Mouse (Mus musculus) thymus, postnatal 0 days (tissue): Measurements from ENCODE around the gene Nup37. TPM values are rescaled to one million over a fixed set of nuclear protein-coding genes. Genes with fewer than 3 reads are reported as not detected.

Experiments
- DNase-seq: peaks from one replicate; pipeline ENCODE4 v3.0.0-alpha.2; 2015; ENCODE audit warnings: low spot score
- polyA plus RNA-seq: library from polyadenylated mRNA; unstranded; fragments of >200 nt; fragmentation: Nextera tagmentation; extraction: Ambion mirVana; gene quantifications from 2 replicates; pipeline ENCODE4 v1.2.1, GENCODE M21; 2015

Gene Nup37
- 98.9 and 108 TPM in 2 replicates for polyA plus RNA-seq

GRCm38 (mm10) chr10:88146707-88147477 lies at the start of gene Nup37, which contains the start of gene Parpbp:
Gene Nup37, plus strand, starts transcription at chr10:88146992.
Gene Parpbp, minus strand, starts transcription at chr10:88146941.
- peak; percentile 87 for DNase-seq

- DNase-seq, result no peak
Observed at GRCm38 (mm10) chr10:88106169-88106568, 40.6 kb upstream of the Nup37 start.

- DNase-seq, result no peak
Observed at GRCm38 (mm10) chr10:88113290-88113689, 33.5 kb upstream of the Nup37 start.

- no peak for DNase-seq
Observed at GRCm38 (mm10) chr10:88119721-88120120, 27.1 kb upstream of the Nup37 start.

- no peak for DNase-seq
Observed at GRCm38 (mm10) chr10:88135630-88136029, 11.2 kb upstream of the Nup37 start.

- DNase-seq, result no peak
Observed at GRCm38 (mm10) chr10:88146187-88146586, 605 bp upstream of the Nup37 start.

GRCm38 (mm10) chr10:88150381-88150780 lies 3.6 kb downstream of the Nup37 start:
- no peak for DNase-seq

GRCm38 (mm10) chr10:88151658-88152057 lies 4.9 kb downstream of the Nup37 start:
- DNase-seq, result no peak

GRCm38 (mm10) chr10:88162096-88162495 lies 15.3 kb downstream of the Nup37 start:
- no peak for DNase-seq

GRCm38 (mm10) chr10:88162676-88163075 lies 15.9 kb downstream of the Nup37 start:
- DNase-seq, result no peak

- peak; percentile 9 for DNase-seq
Observed at GRCm38 (mm10) chr10:88166158-88166557, 19.4 kb downstream of the Nup37 start.

- no peak for DNase-seq
Observed at GRCm38 (mm10) chr10:88167438-88168077, 20.8 kb downstream of the Nup37 start.

GRCm38 (mm10) chr10:88200541-88200940 lies 53.7 kb downstream of the Nup37 start:
- DNase-seq, result no peak

- peak; percentile 90 for DNase-seq
Observed at GRCm38 (mm10) chr10:88200951-88201638, 54.3 kb downstream of the Nup37 start, which contains the start of gene Washc3. Gene Washc3, plus strand, starts transcription at chr10:88201093.

GRCm38 (mm10) chr10:88201650-88202049 lies 54.9 kb downstream of the Nup37 start:
- peak; percentile 9 for DNase-seq

- DNase-seq, result peak; percentile 21
Observed at GRCm38 (mm10) chr10:88202581-88202980, 55.8 kb downstream of the Nup37 start.

- peak; percentile 79 for DNase-seq
Observed at GRCm38 (mm10) chr10:88203236-88203635, 56.4 kb downstream of the Nup37 start.

GRCm38 (mm10) chr10:88212644-88213043 lies 65.9 kb downstream of the Nup37 start:
- DNase-seq, result no peak

GRCm38 (mm10) chr10:88214800-88215514 lies 68.2 kb downstream of the Nup37 start:
- DNase-seq, result no peak

GRCm38 (mm10) chr10:88218161-88218560 lies 71.4 kb downstream of the Nup37 start:
- DNase-seq, result no peak

GRCm38 (mm10) chr10:88221718-88222117 lies 74.9 kb downstream of the Nup37 start:
- DNase-seq, result no peak
